Mouse (Mus musculus): ENCODE measurements around the gene Cldn34b1. TPM values are rescaled to one million over a fixed set of nuclear protein-coding genes. Genes with fewer than 3 reads are reported as not detected.
"Not testable (repeated sequence)": the region's sequence is repeated elsewhere in the genome, so short reads cannot be mapped to it uniquely, and the experiment has no call there.

The Cldn34b1 gene
- not detected in 2 replicates for polyA plus RNA-seq (2012; rRNA removed)

DNA sequence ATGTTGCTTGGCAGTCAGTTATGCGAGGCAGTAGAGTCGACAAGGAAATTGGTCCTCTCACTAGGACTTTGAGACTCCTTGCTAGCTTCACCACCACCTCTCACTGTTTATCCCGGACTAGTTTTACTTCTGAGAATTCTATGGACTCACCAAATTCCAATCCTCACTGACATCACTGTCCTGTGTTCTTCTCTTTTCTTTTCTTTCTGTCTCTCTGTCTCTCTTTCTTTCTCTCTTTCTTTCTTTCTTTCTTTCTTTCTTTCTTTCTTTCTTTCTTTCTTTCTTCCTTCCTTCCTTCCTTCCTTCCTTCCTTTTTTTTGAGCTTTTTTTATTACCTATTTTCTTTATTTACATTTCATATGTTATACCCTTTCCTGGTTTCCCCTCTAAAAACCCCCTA lies at the start of gene Cldn34b1:
TSS of gene Cldn34b1 (minus strand) at position 101 of the 400 bp plus-strand sequence.
- WGBS: 85% methylated on average over 3 of the region's 3 CpGs
- DNase-seq (ENCODE audit: low read depth, low spot score): not testable (repeated sequence)

DNA sequence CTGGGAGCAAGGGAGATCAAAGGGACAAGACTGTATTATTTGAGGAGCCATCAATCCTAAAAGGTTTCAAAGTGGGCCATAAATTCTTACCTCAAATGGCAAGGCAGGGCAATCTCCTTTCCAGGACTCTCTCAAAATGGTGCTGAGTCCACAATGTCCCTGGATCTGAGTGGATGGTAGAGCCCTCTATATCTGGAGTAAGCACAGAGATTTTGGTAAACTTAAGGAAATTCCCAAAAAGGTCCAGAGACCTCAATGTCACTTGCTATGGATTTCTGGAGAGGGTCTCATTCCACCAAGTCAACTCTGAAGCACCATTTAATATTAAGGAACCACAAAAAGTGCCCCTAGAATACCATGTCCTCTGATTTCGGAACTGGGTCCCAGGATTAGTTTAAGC lies 45.8 kb upstream of the Cldn34b1 start, which contains the start of gene Magea6:
TSS of gene Magea6 (minus strand) at position 101 of the 400 bp plus-strand sequence.
- WGBS: 83% methylated on average over 1 of the region's 1 CpGs
- not testable (repeated sequence) for DNase-seq (ENCODE audit: low read depth, low spot score)

Other genes with a start within 250 kb of the Cldn34b1 start
- not detected in 2 replicates for gene Magea6, start 45.7 kb upstream of the Cldn34b1 start, polyA plus RNA-seq (2012; rRNA removed)
- not detected in 2 replicates for gene Magea3, start 59.2 kb upstream of the Cldn34b1 start, polyA plus RNA-seq (2012; rRNA removed)
- gene Magea8, start 105.6 kb upstream of the Cldn34b1 start, polyA plus RNA-seq (2012; rRNA removed): not detected in 2 replicates
- gene Magea5, start 172.9 kb upstream of the Cldn34b1 start, polyA plus RNA-seq (2012; rRNA removed): not detected in 2 replicates
- gene Magea1, start 199.5 kb upstream of the Cldn34b1 start, polyA plus RNA-seq (2012; rRNA removed): not detected in 2 replicates
- gene Magea2, start 203.4 kb upstream of the Cldn34b1 start, polyA plus RNA-seq (2012; rRNA removed): not detected in 2 replicates
- gene Cldn34b2, start 238.1 kb upstream of the Cldn34b1 start, polyA plus RNA-seq (2012; rRNA removed): not detected in 2 replicates